Mouse (Mus musculus): ENCODE results near the gene Dusp22.

Dusp22 gene

GRCm38 (mm10) chr13:30749021-30749556 lies 89.3 kb downstream of the Dusp22 start, which contains the start of gene Irf4:
Gene Irf4 (plus strand): TSS chr13:30749226.
- CTCF ChIA-PET: interaction anchor here (0.6 to 1.3 kb wide), 3 partner anchors 12 to 24 kb away, joined by 3 to 14 read pairs (median 4); no protein-coding TSS in a partner anchor

DNA sequence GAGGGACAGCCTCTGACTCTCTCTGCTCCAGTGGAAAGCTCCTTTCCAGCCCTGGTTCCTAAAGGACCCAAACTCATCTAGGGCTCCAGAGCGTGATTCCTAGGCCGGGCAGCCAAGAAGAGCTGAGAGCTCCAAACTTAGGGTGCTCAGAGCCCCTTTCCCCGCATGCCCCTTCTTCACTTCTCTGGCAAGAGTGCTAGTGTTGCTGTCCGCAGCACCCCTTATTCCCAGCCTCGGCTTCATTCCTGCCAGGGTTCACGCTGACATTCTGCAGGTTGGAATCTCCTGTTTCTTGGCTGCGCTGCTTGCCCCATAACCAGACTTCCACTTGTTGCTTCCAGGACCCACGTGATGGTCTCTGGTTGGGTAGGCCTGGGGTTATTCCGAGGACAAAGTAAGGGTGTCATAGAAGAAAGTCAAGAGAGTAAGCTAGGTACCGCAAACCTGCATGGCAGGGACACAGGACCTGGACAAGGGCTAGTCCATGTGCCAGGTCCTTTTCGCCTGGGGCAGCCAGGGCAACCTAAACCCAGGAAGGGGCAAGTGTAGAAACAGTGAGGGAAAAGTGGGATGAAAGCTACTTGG lies 89.8 kb downstream of the Dusp22 start:
- CTCF ChIA-PET: interaction anchor here (0.6 to 1.3 kb wide), 3 partner anchors 8 to 25 kb away, joined by 4 to 14 read pairs (median 5); no protein-coding TSS in a partner anchor

GRCm38 (mm10) chr13:30750461-30751303 lies 90.9 kb downstream of the Dusp22 start:
- CTCF ChIA-PET: interaction anchor here (0.5 to 1.0 kb wide), 2 partner anchors 10 to 99 kb away, joined by 3 to 4 read pairs; no protein-coding TSS in a partner anchor

- CTCF ChIA-PET: interaction anchor here (0.5 to 1.0 kb wide), 2 partner anchors 9 to 100 kb away, joined by 3 to 4 read pairs; no protein-coding TSS in a partner anchor
Measured at GRCm38 (mm10) chr13:30751304-30751580, 91.4 kb downstream of the Dusp22 start.

DNA sequence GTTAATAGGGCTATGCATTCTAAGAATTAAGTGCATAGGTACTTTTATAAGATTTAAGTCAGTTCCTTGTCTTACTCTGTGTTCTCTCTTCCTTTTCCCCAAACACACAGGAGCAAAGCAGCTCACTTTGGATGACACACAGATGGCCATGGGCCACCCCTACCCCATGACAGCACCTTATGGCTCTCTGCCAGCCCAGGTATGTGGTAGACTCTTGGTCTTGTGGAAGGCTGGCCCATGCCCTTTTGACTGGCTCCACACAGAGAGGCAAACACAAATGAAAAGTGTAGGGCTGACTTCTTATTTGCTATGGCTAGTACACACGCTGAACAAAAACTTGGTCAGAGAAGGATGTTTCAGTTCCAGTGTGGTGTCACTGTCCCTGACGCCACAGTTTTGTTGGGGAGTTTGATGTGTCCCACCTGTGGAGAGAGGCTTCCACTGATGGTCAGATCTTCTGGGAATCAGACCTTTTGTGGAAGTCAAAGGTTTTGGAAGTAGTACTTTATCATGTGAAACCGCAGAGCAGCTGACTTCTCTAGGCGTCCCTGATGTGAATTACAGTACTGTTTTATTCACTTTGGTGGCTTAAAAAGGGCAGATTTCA lies 92.9 kb downstream of the Dusp22 start:
- CTCF ChIA-PET: no interaction called here

- CTCF ChIA-PET: no interaction called here
Measured at GRCm38 (mm10) chr13:30753441-30753840, 93.6 kb downstream of the Dusp22 start.

GRCm38 (mm10) chr13:30754066-30754465 lies 94.3 kb downstream of the Dusp22 start:
- CTCF ChIA-PET: no interaction called here

GRCm38 (mm10) chr13:30754825-30755476 lies 95.2 kb downstream of the Dusp22 start:
- CTCF ChIA-PET: no interaction called here

- CTCF ChIA-PET: interaction anchor here (1.6 kb wide), 1 partner anchor 30 kb away, joined by 5 read pairs; no protein-coding TSS in a partner anchor
Measured at GRCm38 (mm10) chr13:30755577-30755976, 95.8 kb downstream of the Dusp22 start.

DNA sequence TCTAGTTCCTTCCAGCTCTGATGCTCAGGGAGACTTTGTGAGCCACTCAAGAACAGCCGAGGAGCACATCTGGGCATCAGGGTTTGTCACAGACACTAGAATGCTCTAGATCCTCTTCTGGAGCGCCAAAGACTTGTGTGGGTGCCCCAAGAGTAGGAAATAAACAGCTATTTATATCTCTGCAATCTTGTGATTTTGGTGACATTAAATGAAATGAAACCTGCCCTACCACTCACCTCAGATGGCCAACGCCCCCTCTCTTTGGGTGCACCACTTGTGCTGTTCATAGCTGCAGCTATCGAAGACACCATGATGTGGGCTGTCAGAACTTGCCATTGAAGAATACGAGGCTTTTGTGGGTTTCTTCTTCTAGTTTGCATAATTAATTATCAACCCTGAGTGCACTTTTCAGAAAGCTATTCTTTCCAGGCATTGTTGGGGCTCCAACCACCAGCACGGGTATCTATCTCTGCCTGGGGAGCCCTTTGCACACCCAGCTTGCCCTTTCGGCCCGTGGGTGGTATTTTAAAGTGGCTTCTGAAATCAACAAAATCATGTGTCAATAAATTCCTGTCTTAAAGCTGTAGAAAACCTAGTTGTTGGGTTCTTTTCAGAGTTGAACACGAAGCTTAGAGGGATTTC lies 96.3 kb downstream of the Dusp22 start:
- CTCF ChIA-PET: interaction anchor here (1.1 to 1.6 kb wide), 2 partner anchors 30 to 35 kb away, joined by 5 to 7 read pairs; no protein-coding TSS in a partner anchor

DNA sequence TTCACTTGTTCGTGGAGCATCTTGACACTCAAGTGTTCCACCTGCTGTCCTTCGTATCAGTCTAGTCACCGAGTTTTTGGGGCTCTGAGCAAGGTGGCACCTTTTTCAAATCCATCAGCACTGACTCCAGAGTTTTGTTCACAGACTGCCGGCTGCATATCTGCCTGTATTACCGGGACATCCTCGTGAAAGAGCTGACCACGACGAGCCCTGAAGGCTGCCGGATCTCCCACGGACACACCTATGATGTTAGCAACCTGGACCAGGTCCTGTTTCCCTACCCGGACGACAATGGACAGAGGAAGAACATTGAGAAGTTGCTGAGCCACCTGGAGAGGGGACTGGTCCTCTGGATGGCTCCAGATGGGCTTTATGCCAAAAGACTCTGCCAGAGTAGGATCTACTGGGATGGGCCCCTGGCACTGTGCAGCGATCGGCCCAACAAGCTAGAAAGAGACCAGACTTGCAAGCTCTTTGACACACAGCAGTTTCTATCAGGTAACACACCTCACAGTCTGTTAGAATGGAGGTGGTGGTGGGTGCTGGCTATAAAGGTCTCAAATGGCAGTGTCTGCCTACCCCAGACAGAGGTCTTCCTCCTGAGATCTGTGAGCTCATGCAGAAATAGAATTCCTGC lies 97.6 kb downstream of the Dusp22 start:
- CTCF ChIA-PET: interaction anchor here (0.6 to 1.6 kb wide), 2 partner anchors 7 to 29 kb away, joined by 5 read pairs; no protein-coding TSS in a partner anchor

GRCm38 (mm10) chr13:30758789-30759381 lies 99.1 kb downstream of the Dusp22 start:
- CTCF ChIA-PET: no interaction called here

DNA sequence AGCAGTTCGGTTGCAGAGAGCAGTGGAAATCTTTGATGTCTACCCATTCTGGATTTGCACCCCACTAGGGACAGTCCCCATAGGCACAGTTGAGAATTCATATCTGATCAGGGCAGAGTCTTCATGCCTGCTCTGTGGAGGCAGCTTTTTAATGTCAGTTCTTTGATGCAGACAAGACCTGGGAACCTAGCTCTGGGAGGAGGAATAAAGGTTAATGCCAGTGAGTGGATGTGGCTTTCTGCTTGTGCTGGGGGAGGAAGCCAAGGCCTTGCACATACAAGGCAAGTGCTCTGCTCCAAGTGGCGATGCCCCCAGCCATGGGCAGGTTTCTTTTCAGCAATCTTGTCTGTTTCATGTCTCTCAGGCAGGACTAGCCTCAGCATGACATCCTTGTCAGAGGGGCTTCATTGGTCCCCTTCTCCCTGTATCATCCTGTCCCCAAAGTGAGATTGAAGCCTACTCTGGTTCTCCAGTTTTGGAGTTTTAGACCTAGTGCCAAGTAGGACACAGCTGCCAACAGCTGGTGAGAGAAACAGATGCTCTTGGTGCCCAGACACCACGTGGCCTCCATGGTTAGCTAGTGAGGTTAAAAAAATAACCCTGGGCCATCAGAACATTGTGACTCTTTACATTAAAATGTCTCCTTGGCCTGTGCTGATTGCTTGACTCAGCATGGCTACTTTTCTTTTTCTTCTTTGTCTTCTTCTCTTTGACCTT lies 100.7 kb downstream of the Dusp22 start:
- CTCF ChIA-PET: interaction anchor here (0.7 to 1.2 kb wide), 2 partner anchors 9 to 12 kb away, joined by 3 read pairs; partner anchors contain the start of gene Irf4
